Mouse (Mus musculus) thymus, adult 2 months (tissue): ENCODE results near the gene Rpl36al. TPM values are rescaled to one million over a fixed set of nuclear protein-coding genes. Genes with fewer than 3 reads are reported as not detected.

ENCODE experiments used
- DNase-seq: peaks from one replicate; pipeline ENCODE4 v3.0.0; 2021
- H3K27ac ChIP-seq: fragments of 200-500 bp; 2 replicates; pipeline ENCODE4 v1.5.1; 2012; ENCODE audit warnings: low read length, control low read depth; ENCODE audit not compliant: control insufficient read depth, insufficient read depth
- H3K27me3 ChIP-seq: fragments of 200-500 bp; 2 replicates; pipeline ENCODE4 v1.6.1; 2012; ENCODE audit warnings: mild to moderate bottlenecking, low read length, moderate library complexity, mixed read lengths; ENCODE audit not compliant: control insufficient read depth, insufficient read depth
- H3K36me3 ChIP-seq: fragments of 200-500 bp; 2 replicates; pipeline ENCODE4 v1.6.1; 2012; ENCODE audit warnings: mild to moderate bottlenecking, low read length, moderate library complexity; ENCODE audit not compliant: control insufficient read depth, insufficient read depth
- H3K4me1 ChIP-seq: fragments of 200-500 bp; replicated peaks from 2 replicates; pipeline ENCODE4 v1.6.1; 2012; ENCODE audit warnings: low read length; ENCODE audit not compliant: control insufficient read depth, insufficient read depth
- H3K4me3 ChIP-seq: fragments of 200-500 bp; 2 replicates; pipeline ENCODE4 v1.5.1; 2012; ENCODE audit warnings: mild to moderate bottlenecking, low read length, control low read depth, moderate library complexity; ENCODE audit not compliant: control insufficient read depth, insufficient read depth
- CTCF ChIP-seq: fragments of 200-500 bp; IDR thresholded peaks from 2 replicates; pipeline ENCODE4 v1.5.1; 2012; ENCODE audit warnings: mild to moderate bottlenecking, control low read depth, low read length, moderate library complexity, borderline replicate concordance; ENCODE audit not compliant: control insufficient read depth, poor library complexity, insufficient read depth; ENCODE audit errors: extremely low read depth
- POLR2A ChIP-seq: fragments of 200-500 bp; IDR thresholded peaks from 2 replicates; pipeline ENCODE4 v1.6.1; 2012; ENCODE audit warnings: mild to moderate bottlenecking, low read length, control low read depth, moderate library complexity; ENCODE audit not compliant: control insufficient read depth, poor library complexity, insufficient read depth; ENCODE audit errors: extremely low read depth
- WGBS: fragments of 180-500 bp; shearing (Covaris S2); methylation state at CpG from one replicate; pipeline ENCODE4 v1.1.7; 2018; 5-methylcytosine and 5-hydroxymethylcytosine counted together
- polyA plus RNA-seq: library from polyadenylated mRNA; depleted of rRNA; stranded (reverse); fragments of >200 nt; gene quantifications from 2 replicates; pipeline ENCODE4 v1.2.3, GENCODE M21; 2012; rRNA removed

Rpl36al gene
- polyA plus RNA-seq, 1 experiment: 166 TPM

DNA sequence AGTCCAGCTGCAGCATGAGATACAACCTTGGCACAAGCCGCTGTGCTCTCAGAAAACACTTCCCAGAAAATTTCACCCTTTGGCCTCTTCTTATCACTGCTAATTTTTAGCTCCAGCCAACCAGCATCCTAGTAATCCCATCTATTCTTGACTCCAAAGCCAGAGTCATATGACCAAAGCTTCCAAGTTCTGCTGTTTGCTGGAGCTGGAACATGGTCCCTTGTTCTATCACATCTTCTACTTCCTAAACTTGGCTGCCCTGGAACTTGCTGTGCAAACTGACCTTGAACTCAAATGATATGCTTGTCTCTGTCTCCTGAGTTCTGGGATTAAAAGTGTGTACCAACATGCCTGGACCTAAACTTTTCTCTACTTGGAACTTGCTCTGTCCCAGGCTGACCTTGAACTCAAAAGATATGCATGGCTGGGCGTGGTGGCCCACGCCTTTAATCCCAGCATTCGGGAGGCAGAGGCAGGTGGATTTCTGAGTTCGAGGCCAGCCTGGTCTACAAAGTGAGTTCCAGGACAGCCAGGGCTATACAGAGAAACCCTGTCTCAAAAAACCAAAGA lies 36.6 kb downstream of the Rpl36al start:
- Histone ChIP-seq H3K27ac (no peak overlapping the region), H3K4me1 (no peaks in the 10 kb centered on the region), H3K27me3 (no peaks in the 10 kb centered on the region), H3K36me3 (no peaks in the 10 kb centered on the region), H3K4me3 (no peak overlapping the region)
- WGBS: 97% methylated on average over 5 of the region's 5 CpGs
- no peak for TF ChIP-seq POLR2A
- no peak for TF ChIP-seq CTCF
- no peak for DNase-seq

GRCm38 (mm10) chr12:69143460-69143859 lies 40.4 kb downstream of the Rpl36al start:
- no peak for DNase-seq
- 93% methylated on average over 6 of the region's 6 CpGs for WGBS
- TF ChIP-seq POLR2A: no peak
- TF ChIP-seq CTCF: no peak

DNA sequence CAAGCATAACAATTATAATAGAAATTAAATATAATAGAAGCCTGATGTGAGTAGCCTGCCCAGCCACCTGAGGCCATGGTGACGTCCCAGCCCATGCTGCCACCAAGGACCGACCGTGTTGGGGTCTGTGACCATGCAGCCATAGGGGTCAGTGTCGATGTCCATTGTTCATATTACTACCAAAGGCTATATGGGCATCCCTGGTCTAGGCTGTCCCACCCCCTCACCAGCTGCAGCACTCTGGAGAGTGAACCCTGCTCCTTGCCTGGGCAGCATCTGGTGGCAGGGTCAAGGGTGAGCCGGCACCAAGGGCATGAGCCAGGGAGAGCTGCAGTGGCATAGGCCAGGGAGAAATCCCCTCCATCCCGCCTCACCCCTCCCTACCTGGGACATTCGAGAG lies 44.0 kb downstream of the Rpl36al start:
- H3K4me1 ChIP-seq: no peaks in the 10 kb centered on the region
- no peaks in the 10 kb centered on the region for H3K27me3 ChIP-seq
- H3K4me3 ChIP-seq: no peak overlapping the region
- no peak overlapping the region for H3K27ac ChIP-seq
- DNase-seq: no peak
- no peak for TF ChIP-seq POLR2A
- no peak for TF ChIP-seq CTCF
- 95% methylated on average over 7 of the region's 7 CpGs for WGBS
- no peaks in the 10 kb centered on the region for H3K36me3 ChIP-seq

More at GRCm38 (mm10) chr12:69143460-69143859, 40.4 kb downstream of the Rpl36al start:
- H3K4me3 ChIP-seq: no peak overlapping the region
- no peaks in the 10 kb centered on the region for H3K27me3 ChIP-seq
- H3K27ac ChIP-seq: no peak overlapping the region
- H3K4me1 ChIP-seq: no peaks in the 10 kb centered on the region
- no peaks in the 10 kb centered on the region for H3K36me3 ChIP-seq

- TF ChIP-seq CTCF (no peak), POLR2A (no peak)
- WGBS: 91% methylated on average over 3 of the region's 3 CpGs
- DNase-seq: no peak
- no peak overlapping the region for H3K27ac ChIP-seq
- no peaks in the 10 kb centered on the region for H3K36me3 ChIP-seq
- no peak overlapping the region for H3K4me3 ChIP-seq
- H3K4me1 ChIP-seq: no peaks in the 10 kb centered on the region
- no peaks in the 10 kb centered on the region for H3K27me3 ChIP-seq
Observed at GRCm38 (mm10) chr12:69139201-69139600, 44.7 kb downstream of the Rpl36al start.

Other genes starting within 250 kb of the Rpl36al start
- 1,765 and 2,152 TPM in 2 replicates for gene Rps29, start 24.9 kb downstream of the Rpl36al start, polyA plus RNA-seq
- gene Lrr1, start 15.3 kb downstream of the Rpl36al start, polyA plus RNA-seq: 6.5 and 11.1 TPM in 2 replicates
- gene Mgat2, start 74 bp upstream of the Rpl36al start, polyA plus RNA-seq: 21.5 and 21.8 TPM in 2 replicates
- gene Gm49383, start 13.0 kb upstream of the Rpl36al start, polyA plus RNA-seq: 5.5 and 9.5 TPM in 2 replicates
- 4.8 TPM in 2 replicates for gene Dnaaf2, start 14.3 kb upstream of the Rpl36al start, polyA plus RNA-seq
- 0.36 and 1.3 TPM in 2 replicates for gene Gm49384, start 20.2 kb upstream of the Rpl36al start, polyA plus RNA-seq
- gene Pole2, start 44.1 kb upstream of the Rpl36al start, polyA plus RNA-seq: 16.5 and 16.9 TPM in 2 replicates
- gene Klhdc1, start 57.1 kb upstream of the Rpl36al start, polyA plus RNA-seq: 1.2 and 1.4 TPM in 2 replicates
- 20.0 and 21.7 TPM in 2 replicates for gene Klhdc2, start 112.6 kb upstream of the Rpl36al start, polyA plus RNA-seq
- gene Nemf, start 173.1 kb upstream of the Rpl36al start, polyA plus RNA-seq: 7.3 and 8.5 TPM in 2 replicates
- gene Arf6, start 188.1 kb upstream of the Rpl36al start, polyA plus RNA-seq: 226 and 341 TPM in 2 replicates
- 1.1 and 2.8 TPM in 2 replicates for gene Gm9887, start 188.4 kb upstream of the Rpl36al start, polyA plus RNA-seq